Mouse (Mus musculus): ENCODE data around the gene Selenoo. TPM values are rescaled to one million over a fixed set of nuclear protein-coding genes. Genes with fewer than 3 reads are reported as not detected.

Selenoo gene
- polyA plus RNA-seq, 1 experiment from 2014 or later, result 17.2 TPM

- peak overlapping the region; percentile 99 for H3K4me3 ChIP-seq (ENCODE audit: low read depth, low read length)
- H3K27ac ChIP-seq (ENCODE audit: low read depth, low read length), result peak overlapping the region; percentile 74
- no peaks in the 10 kb centered on the region; the same call in 1 of the 2 replicates for H3K4me1 ChIP-seq (replicated peaks; ENCODE audit: control insufficient read depth, insufficient read depth, low read length)
- H3K9ac ChIP-seq (ENCODE audit: low read depth, low read length), result peak overlapping the region; percentile 93
- H3K36me3 ChIP-seq (ENCODE audit: control insufficient read depth, insufficient read depth, low read length), result 0 out of 2 replicates have a peak, but pooled peaks cover 9% of the 10 kb centered on the region
- no peaks in the 10 kb centered on the region for H3K27me3 ChIP-seq (ENCODE audit: control insufficient read depth, insufficient read depth, low read length)
- DNase-seq (ENCODE audit: low spot score), result peak; percentile 25
- peak overlapping the region; percentile 95 for H3K4me2 ChIP-seq (replicated peaks; ENCODE audit: low read depth, low read length)
- H3K9me3 ChIP-seq (ENCODE audit: control insufficient read depth, low read length), result no peaks in the 10 kb centered on the region
- peak; percentile 72 for ATAC-seq (ENCODE audit: low FRiP score)
- WGBS, result 3% methylated on average over 65 of the region's 68 CpGs
Observed at GRCm38 (mm10) chr15:89089248-89090051, 566 bp downstream of the Selenoo start.

GRCm38 (mm10) chr15:89090662-89091061 lies 1.8 kb downstream of the Selenoo start:
- Histone ChIP-seq H3K9ac (ENCODE audit: low read depth, low read length) (no peak overlapping the region), H3K4me1 (replicated peaks; ENCODE audit: control insufficient read depth, insufficient read depth, low read length) (no peaks in the 10 kb centered on the region; the same call in 1 of the 2 replicates), H3K27me3 (ENCODE audit: control insufficient read depth, insufficient read depth, low read length) (no peaks in the 10 kb centered on the region), H3K4me2 (replicated peaks; ENCODE audit: low read depth, low read length) (no peak overlapping the region), H3K4me3 (ENCODE audit: low read depth, low read length) (no peak overlapping the region), H3K36me3 (ENCODE audit: control insufficient read depth, insufficient read depth, low read length) (0 out of 2 replicates have a peak, but pooled peaks cover 7% of the 10 kb centered on the region), H3K27ac (ENCODE audit: low read depth, low read length) (no peak overlapping the region), H3K9me3 (ENCODE audit: control insufficient read depth, low read length) (no peaks in the 10 kb centered on the region)
- DNase-seq (ENCODE audit: low spot score) (no peak), ATAC-seq (ENCODE audit: low FRiP score) (no peak)
- 96% methylated on average over 4 of the region's 4 CpGs for WGBS

- Histone ChIP-seq H3K4me3 (ENCODE audit: low read depth, low read length) (no peak overlapping the region), H3K9me3 (ENCODE audit: control insufficient read depth, low read length) (no peaks in the 10 kb centered on the region), H3K27me3 (ENCODE audit: control insufficient read depth, insufficient read depth, low read length) (no peaks in the 10 kb centered on the region), H3K4me2 (replicated peaks; ENCODE audit: low read depth, low read length) (no peak overlapping the region), H3K9ac (ENCODE audit: low read depth, low read length) (no peak overlapping the region), H3K36me3 (ENCODE audit: control insufficient read depth, insufficient read depth, low read length) (no peaks in the 10 kb centered on the region), H3K27ac (ENCODE audit: low read depth, low read length) (no peak overlapping the region), H3K4me1 (replicated peaks; ENCODE audit: control insufficient read depth, insufficient read depth, low read length) (no peaks in the 10 kb centered on the region; the same call in 1 of the 2 replicates)
- ATAC-seq (ENCODE audit: low FRiP score) (no peak), DNase-seq (ENCODE audit: low spot score) (no peak)
- 89% methylated on average over 5 of the region's 5 CpGs for WGBS
Observed at GRCm38 (mm10) chr15:89092181-89092580, 3.3 kb downstream of the Selenoo start.

- H3K9ac ChIP-seq (ENCODE audit: low read depth, low read length), result no peak overlapping the region
- H3K27me3 ChIP-seq (ENCODE audit: control insufficient read depth, insufficient read depth, low read length), result no peaks in the 10 kb centered on the region
- no peak for ATAC-seq (ENCODE audit: low FRiP score)
- no peak overlapping the region for H3K27ac ChIP-seq (ENCODE audit: low read depth, low read length)
- no peak for DNase-seq (ENCODE audit: low spot score)
- peaks cover 16% of the 10 kb centered on the region for H3K36me3 ChIP-seq (ENCODE audit: control insufficient read depth, insufficient read depth, low read length)
- H3K4me2 ChIP-seq (replicated peaks; ENCODE audit: low read depth, low read length), result no peak overlapping the region
- H3K4me3 ChIP-seq (ENCODE audit: low read depth, low read length), result no peak overlapping the region
- no peaks in the 10 kb centered on the region for H3K9me3 ChIP-seq (ENCODE audit: control insufficient read depth, low read length)
- H3K4me1 ChIP-seq (replicated peaks; ENCODE audit: control insufficient read depth, insufficient read depth, low read length), result no peaks in the 10 kb centered on the region
- 96% methylated on average over 5 of the region's 5 CpGs for WGBS
Observed at GRCm38 (mm10) chr15:89097450-89097849, 8.6 kb downstream of the Selenoo start.

DNA sequence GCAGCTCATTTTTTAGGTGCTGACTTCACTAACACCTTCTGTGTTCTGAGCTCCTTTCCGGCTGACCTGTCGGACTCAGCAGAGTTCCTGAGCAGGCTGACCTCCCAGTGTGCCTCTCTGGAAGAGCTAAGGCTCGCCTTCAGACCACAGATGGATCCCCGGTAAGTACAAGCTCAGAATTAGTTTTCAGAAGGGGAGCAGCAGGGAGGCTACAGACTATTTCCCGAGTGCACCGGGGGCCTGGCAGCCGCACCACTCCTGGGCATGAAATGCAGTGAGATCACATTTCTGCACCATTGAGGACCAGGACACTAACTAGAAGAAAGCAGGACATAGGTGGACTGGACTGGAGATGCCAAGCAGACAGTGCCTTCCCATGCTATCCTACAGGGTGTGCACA lies 9.7 kb downstream of the Selenoo start:
- Histone ChIP-seq H3K9ac (ENCODE audit: low read depth, low read length) (no peak overlapping the region), H3K4me1 (replicated peaks; ENCODE audit: control insufficient read depth, insufficient read depth, low read length) (no peaks in the 10 kb centered on the region), H3K36me3 (ENCODE audit: control insufficient read depth, insufficient read depth, low read length) (peaks cover 18% of the 10 kb centered on the region), H3K9me3 (ENCODE audit: control insufficient read depth, low read length) (no peaks in the 10 kb centered on the region), H3K27ac (ENCODE audit: low read depth, low read length) (no peak overlapping the region), H3K4me2 (replicated peaks; ENCODE audit: low read depth, low read length) (no peak overlapping the region), H3K27me3 (ENCODE audit: control insufficient read depth, insufficient read depth, low read length) (no peaks in the 10 kb centered on the region), H3K4me3 (ENCODE audit: low read depth, low read length) (no peak overlapping the region)
- no peak for DNase-seq (ENCODE audit: low spot score)
- whole genome bisulfite sequencing, result 90% methylated on average over 7 of the region's 7 CpGs
- ATAC-seq (ENCODE audit: low FRiP score), result no peak

DNA sequence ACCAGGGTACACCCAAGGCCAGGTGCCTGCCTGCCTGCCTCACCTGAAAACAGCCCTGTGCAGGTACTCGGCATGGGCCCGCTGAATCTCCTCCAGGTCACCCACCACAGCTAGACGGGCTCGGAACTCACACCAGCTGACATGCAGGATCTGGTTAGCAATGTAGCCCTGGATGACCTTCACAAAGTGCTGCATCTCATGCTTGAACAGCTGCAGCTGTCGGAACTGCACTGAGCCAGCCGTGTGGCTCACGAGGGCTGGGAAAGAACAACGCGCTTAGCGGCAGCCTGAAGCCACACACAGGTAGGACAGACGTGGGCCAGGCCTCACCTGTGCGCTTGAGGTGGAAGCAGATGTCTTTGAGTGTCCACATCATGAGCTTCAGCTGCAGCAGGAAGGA lies 11.9 kb downstream of the Selenoo start:
- H3K36me3 ChIP-seq (ENCODE audit: control insufficient read depth, insufficient read depth, low read length), result peaks cover 21% of the 10 kb centered on the region
- H3K9me3 ChIP-seq (ENCODE audit: control insufficient read depth, low read length), result no peaks in the 10 kb centered on the region
- H3K27me3 ChIP-seq (ENCODE audit: control insufficient read depth, insufficient read depth, low read length), result no peaks in the 10 kb centered on the region
- H3K4me3 ChIP-seq (ENCODE audit: low read depth, low read length), result no peak overlapping the region
- ATAC-seq (ENCODE audit: low FRiP score) (no peak), DNase-seq (ENCODE audit: low spot score) (no peak)
- 94% methylated on average over 12 of the region's 12 CpGs for WGBS
- no peak overlapping the region for H3K9ac ChIP-seq (ENCODE audit: low read depth, low read length)
- no peaks in the 10 kb centered on the region for H3K4me1 ChIP-seq (replicated peaks; ENCODE audit: control insufficient read depth, insufficient read depth, low read length)
- no peak overlapping the region for H3K27ac ChIP-seq (ENCODE audit: low read depth, low read length)
- no peak overlapping the region for H3K4me2 ChIP-seq (replicated peaks; ENCODE audit: low read depth, low read length)

GRCm38 (mm10) chr15:89102646-89103045 lies 13.8 kb downstream of the Selenoo start:
- Histone ChIP-seq H3K36me3 (ENCODE audit: control insufficient read depth, insufficient read depth, low read length) (peaks cover 20% of the 10 kb centered on the region), H3K9ac (ENCODE audit: low read depth, low read length) (no peak overlapping the region), H3K27ac (ENCODE audit: low read depth, low read length) (no peak overlapping the region), H3K27me3 (ENCODE audit: control insufficient read depth, insufficient read depth, low read length) (no peaks in the 10 kb centered on the region), H3K4me3 (ENCODE audit: low read depth, low read length) (no peak overlapping the region), H3K4me1 (replicated peaks; ENCODE audit: control insufficient read depth, insufficient read depth, low read length) (no peaks in the 10 kb centered on the region), H3K9me3 (ENCODE audit: control insufficient read depth, low read length) (no peaks in the 10 kb centered on the region), H3K4me2 (replicated peaks; ENCODE audit: low read depth, low read length) (no peak overlapping the region)
- ATAC-seq (ENCODE audit: low FRiP score) (peak; percentile 27; the same call in 1 of the 2 replicates), DNase-seq (ENCODE audit: low spot score) (peak; percentile 20)
- WGBS, result 54% methylated on average over 5 of the region's 5 CpGs

DNA sequence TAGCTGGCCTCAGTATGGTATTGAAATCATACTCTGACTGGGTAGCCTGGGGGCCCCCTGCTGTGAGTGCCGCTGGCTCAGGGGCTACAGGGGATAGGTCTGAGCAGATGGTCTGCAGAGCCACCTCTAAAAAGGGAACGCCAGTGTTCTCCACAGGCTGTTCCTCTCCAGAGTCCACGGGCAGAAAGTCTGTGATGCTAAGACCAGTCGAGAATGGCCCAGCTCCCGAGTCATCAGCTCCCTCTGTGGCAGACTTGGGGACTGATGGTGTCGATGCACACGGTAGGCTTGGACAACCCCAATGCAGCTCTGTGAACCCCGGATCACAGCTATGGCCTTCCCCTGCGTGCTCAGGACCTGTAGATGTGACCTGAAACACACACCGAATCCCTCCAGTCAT lies 15.0 kb downstream of the Selenoo start:
- Histone ChIP-seq H3K4me3 (ENCODE audit: low read depth, low read length) (no peak overlapping the region), H3K9ac (ENCODE audit: low read depth, low read length) (no peak overlapping the region), H3K27ac (ENCODE audit: low read depth, low read length) (no peak overlapping the region), H3K4me2 (replicated peaks; ENCODE audit: low read depth, low read length) (no peak overlapping the region), H3K27me3 (ENCODE audit: control insufficient read depth, insufficient read depth, low read length) (no peaks in the 10 kb centered on the region), H3K9me3 (ENCODE audit: control insufficient read depth, low read length) (no peaks in the 10 kb centered on the region), H3K4me1 (replicated peaks; ENCODE audit: control insufficient read depth, insufficient read depth, low read length) (no peaks in the 10 kb centered on the region), H3K36me3 (ENCODE audit: control insufficient read depth, insufficient read depth, low read length) (peaks cover 21% of the 10 kb centered on the region)
- DNase-seq (ENCODE audit: low spot score) (no peak), ATAC-seq (ENCODE audit: low FRiP score) (no peak)
- WGBS, result 89% methylated on average over 10 of the region's 10 CpGs

DNA sequence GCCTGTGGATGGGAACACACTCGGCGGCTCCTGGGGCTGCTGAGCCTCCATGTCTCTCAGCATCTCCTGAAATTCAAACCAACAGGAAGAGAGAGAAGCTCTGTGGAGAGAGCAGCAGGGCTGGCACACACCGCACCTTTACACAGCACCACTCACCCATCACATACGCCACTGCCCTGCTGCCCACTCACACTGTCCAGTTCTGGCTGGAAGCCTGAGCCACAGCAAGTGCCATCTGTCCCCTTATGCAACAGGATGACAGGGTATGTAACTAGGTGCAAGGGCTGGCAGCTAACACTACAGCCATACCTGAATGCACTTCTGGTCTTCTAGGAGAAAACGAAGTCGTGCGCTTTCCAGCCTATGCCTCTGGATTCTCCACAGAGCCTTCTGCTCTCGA lies 15.5 kb downstream of the Selenoo start:
- Histone ChIP-seq H3K27ac (ENCODE audit: low read depth, low read length) (no peak overlapping the region), H3K9ac (ENCODE audit: low read depth, low read length) (no peak overlapping the region), H3K36me3 (ENCODE audit: control insufficient read depth, insufficient read depth, low read length) (peaks cover 24% of the 10 kb centered on the region), H3K9me3 (ENCODE audit: control insufficient read depth, low read length) (no peaks in the 10 kb centered on the region), H3K4me1 (replicated peaks; ENCODE audit: control insufficient read depth, insufficient read depth, low read length) (no peaks in the 10 kb centered on the region), H3K4me3 (ENCODE audit: low read depth, low read length) (no peak overlapping the region), H3K27me3 (ENCODE audit: control insufficient read depth, insufficient read depth, low read length) (no peaks in the 10 kb centered on the region), H3K4me2 (replicated peaks; ENCODE audit: low read depth, low read length) (no peak overlapping the region)
- WGBS, result 98% methylated on average over 8 of the region's 8 CpGs
- DNase-seq (ENCODE audit: low spot score), result no peak
- ATAC-seq (ENCODE audit: low FRiP score), result no peak

Data from hindbrain, embryonic 11.5 days (tissue).